Mouse (Mus musculus) liver, adult 2 months (tissue): ENCODE results near the gene Dcun1d3.

Experiments
- CTCF ChIP-seq: fragments of 200-500 bp; IDR thresholded peaks from 2 replicates; pipeline ENCODE4 v1.5.1; 2011; ENCODE audit warnings: low read depth, low read length, control low read depth
- POLR2A ChIP-seq: fragments of 200-500 bp; IDR thresholded peaks from 2 replicates; pipeline ENCODE4 v1.6.1; 2011; ENCODE audit warnings: low read length, control low read depth; ENCODE audit not compliant: insufficient read depth; ENCODE audit errors: extremely low read depth

- TF ChIP-seq CTCF, result no peak
- TF ChIP-seq POLR2A, result no peak
These were observed 45.4 kb downstream of the Dcun1d3 start for GRCm38 (mm10) chr7:119850737-119851136.
